Mouse (Mus musculus) small intestine, adult 2 months (tissue): ENCODE data around the gene Ttc7. TPM values are rescaled to one million over a fixed set of nuclear protein-coding genes. Genes with fewer than 3 reads are reported as not detected.

ENCODE experiments used
- H3K27ac ChIP-seq: fragments of 200-500 bp; 2 replicates; pipeline ENCODE4 v1.5.1; 2012; ENCODE audit warnings: low read depth, low read length, control low read depth, inconsistent platforms; ENCODE audit not compliant: insufficient read depth
- H3K27me3 ChIP-seq: fragments of 200-500 bp; 2 replicates; pipeline ENCODE4 v1.6.1; 2012; ENCODE audit warnings: mild to moderate bottlenecking, moderate library complexity, low read length, inconsistent platforms; ENCODE audit not compliant: control insufficient read depth, insufficient read depth
- H3K36me3 ChIP-seq: fragments of 200-500 bp; 2 replicates; pipeline ENCODE4 v1.6.1; 2012; ENCODE audit warnings: mild to moderate bottlenecking, low read length, control low read depth, inconsistent platforms; ENCODE audit not compliant: control insufficient read depth, insufficient read depth
- H3K4me1 ChIP-seq: fragments of 200-500 bp; 2 replicates; pipeline ENCODE4 v1.6.1; 2012; ENCODE audit warnings: low read length, inconsistent platforms, mixed read lengths; ENCODE audit not compliant: control insufficient read depth, insufficient read depth, insufficient read length
- H3K4me3 ChIP-seq: fragments of 200-500 bp; 2 replicates; pipeline ENCODE4 v1.5.1; 2012; ENCODE audit warnings: low read depth, mild to moderate bottlenecking, control low read depth, inconsistent platforms, low read length, moderate library complexity
- CTCF ChIP-seq: fragments of 200-500 bp; IDR thresholded peaks from 2 replicates; pipeline ENCODE4 v1.5.1; 2012; ENCODE audit warnings: low read depth, mild to moderate bottlenecking, control low read depth, inconsistent platforms, low read length, moderate library complexity, mixed read lengths; ENCODE audit not compliant: insufficient replicate concordance, insufficient read length; ENCODE audit errors: extremely low read depth
- POLR2A ChIP-seq: fragments of 200-500 bp; IDR thresholded peaks from 2 replicates; pipeline ENCODE4 v1.6.1; 2012; ENCODE audit warnings: low read depth, mild to moderate bottlenecking, control low read depth, inconsistent platforms, low read length, moderate library complexity
- WGBS: fragments of 180-500 bp; shearing (Covaris S2); methylation state at CpG from one replicate; pipeline ENCODE4 v1.1.7; 2018; 5-methylcytosine and 5-hydroxymethylcytosine counted together
- polyA plus RNA-seq: library from polyadenylated mRNA; depleted of rRNA; stranded (reverse); fragments of >200 nt; gene quantifications from 2 replicates; pipeline ENCODE4 v1.2.3, GENCODE M21; 2012

Ttc7 gene
- polyA plus RNA-seq, 1 experiment = 289 TPM

- Histone ChIP-seq H3K36me3 (peaks cover 23% of the 10 kb centered on the region), H3K4me1 (peaks cover 36% of the 10 kb centered on the region), H3K27ac (peak overlapping the region; percentile 86), H3K4me3 (no peak overlapping the region), H3K27me3 (no peaks in the 10 kb centered on the region)
- WGBS = 27% methylated on average over 16 of the region's 16 CpGs
- no peak for TF ChIP-seq POLR2A
- TF ChIP-seq CTCF = no peak
Observed at GRCm38 (mm10) chr17:87352106-87352897, 69.6 kb downstream of the Ttc7 start.

- Histone ChIP-seq H3K27me3 (no peaks in the 10 kb centered on the region), H3K27ac (peak overlapping the region; percentile 86), H3K4me1 (peaks cover 38% of the 10 kb centered on the region), H3K4me3 (no peak overlapping the region), H3K36me3 (peaks cover 19% of the 10 kb centered on the region)
- TF ChIP-seq POLR2A (no peak), CTCF (no peak)
- WGBS = 36% methylated on average over 1 of the region's 1 CpGs
Observed at GRCm38 (mm10) chr17:87352898-87353225, 70.2 kb downstream of the Ttc7 start.

- TF ChIP-seq CTCF = no peak
- no peak for TF ChIP-seq POLR2A
- H3K36me3 ChIP-seq = peaks cover 15% of the 10 kb centered on the region
- peaks cover 42% of the 10 kb centered on the region for H3K4me1 ChIP-seq
- no peak overlapping the region for H3K4me3 ChIP-seq
- 93% methylated on average over 8 of the region's 8 CpGs for WGBS
- H3K27me3 ChIP-seq = no peaks in the 10 kb centered on the region
- no peak overlapping the region for H3K27ac ChIP-seq
Observed at GRCm38 (mm10) chr17:87353745-87354320, 71.1 kb downstream of the Ttc7 start.

GRCm38 (mm10) chr17:87355456-87355855 is 72.8 kb downstream of the Ttc7 start:
- Histone ChIP-seq H3K4me3 (no peak overlapping the region), H3K36me3 (peaks cover 28% of the 10 kb centered on the region), H3K27ac (no peak overlapping the region), H3K27me3 (no peaks in the 10 kb centered on the region), H3K4me1 (peaks cover 42% of the 10 kb centered on the region)
- TF ChIP-seq CTCF = no peak
- TF ChIP-seq POLR2A = no peak
- 83% methylated on average over 8 of the region's 8 CpGs for WGBS

- Histone ChIP-seq H3K27me3 (no peaks in the 10 kb centered on the region), H3K4me1 (peaks cover 35% of the 10 kb centered on the region), H3K27ac (no peak overlapping the region), H3K36me3 (peaks cover 34% of the 10 kb centered on the region), H3K4me3 (no peak overlapping the region)
- no peak for TF ChIP-seq POLR2A
- no peak for TF ChIP-seq CTCF
- 94% methylated on average over 5 of the region's 5 CpGs for WGBS
Observed at GRCm38 (mm10) chr17:87356261-87356660, 73.6 kb downstream of the Ttc7 start.

- Histone ChIP-seq H3K27me3 (no peaks in the 10 kb centered on the region), H3K27ac (peak overlapping the region; percentile 53; the same call in 1 of the 2 replicates), H3K4me1 (peaks cover 23% of the 10 kb centered on the region), H3K36me3 (peaks cover 46% of the 10 kb centered on the region), H3K4me3 (no peak overlapping the region)
- TF ChIP-seq POLR2A = no peak
- TF ChIP-seq CTCF = no peak
- 56% methylated on average over 9 of the region's 9 CpGs for WGBS
Observed at GRCm38 (mm10) chr17:87357506-87357905, 74.8 kb downstream of the Ttc7 start.

GRCm38 (mm10) chr17:87361132-87361531 is 78.4 kb downstream of the Ttc7 start:
- TF ChIP-seq CTCF (no peak), POLR2A (no peak)
- 47% methylated on average over 3 of the region's 3 CpGs for WGBS
- Histone ChIP-seq H3K4me1 (peaks cover 16% of the 10 kb centered on the region; the same call in 1 of the 2 replicates), H3K4me3 (no peak overlapping the region), H3K27ac (no peak overlapping the region), H3K36me3 (peaks cover 59% of the 10 kb centered on the region), H3K27me3 (no peaks in the 10 kb centered on the region)
